Mouse (Mus musculus) megakaryocyte-erythroid progenitor cell, adult 5-6 weeks (primary cell): Measurements from ENCODE around the gene Prkcd. TPM values are rescaled to one million over a fixed set of nuclear protein-coding genes. Genes with fewer than 3 reads are reported as not detected.

Source experiments
- ATAC-seq: replicated peaks from 2 replicates; pipeline ENCODE4 v1.8.0; 2016; ENCODE audit warnings: mild to moderate bottlenecking, inconsistent platforms; ENCODE audit not compliant: severe bottlenecking, poor library complexity, low FRiP score, low TSS enrichment
- total RNA-seq, 2 experiments: library from RNA; stranded (forward) in 1 of 2; stranded (reverse) in 1 of 2; fragments of 200-1000, 215-1000 nt in 1 of 2; fragments of >200 nt in 1 of 2; fragmentation: Nextera tagmentation in 1 of 2; gene quantifications; 2 replicates each; pipeline ENCODE4 v1.2.3; 2014 to 2017

Gene Prkcd
- total RNA-seq (2014; fragmentation: Nextera tagmentation) (33.4 and 47.3 TPM in 2 replicates), total RNA-seq (2017) (20.7 and 32.0 TPM in 2 replicates)

DNA sequence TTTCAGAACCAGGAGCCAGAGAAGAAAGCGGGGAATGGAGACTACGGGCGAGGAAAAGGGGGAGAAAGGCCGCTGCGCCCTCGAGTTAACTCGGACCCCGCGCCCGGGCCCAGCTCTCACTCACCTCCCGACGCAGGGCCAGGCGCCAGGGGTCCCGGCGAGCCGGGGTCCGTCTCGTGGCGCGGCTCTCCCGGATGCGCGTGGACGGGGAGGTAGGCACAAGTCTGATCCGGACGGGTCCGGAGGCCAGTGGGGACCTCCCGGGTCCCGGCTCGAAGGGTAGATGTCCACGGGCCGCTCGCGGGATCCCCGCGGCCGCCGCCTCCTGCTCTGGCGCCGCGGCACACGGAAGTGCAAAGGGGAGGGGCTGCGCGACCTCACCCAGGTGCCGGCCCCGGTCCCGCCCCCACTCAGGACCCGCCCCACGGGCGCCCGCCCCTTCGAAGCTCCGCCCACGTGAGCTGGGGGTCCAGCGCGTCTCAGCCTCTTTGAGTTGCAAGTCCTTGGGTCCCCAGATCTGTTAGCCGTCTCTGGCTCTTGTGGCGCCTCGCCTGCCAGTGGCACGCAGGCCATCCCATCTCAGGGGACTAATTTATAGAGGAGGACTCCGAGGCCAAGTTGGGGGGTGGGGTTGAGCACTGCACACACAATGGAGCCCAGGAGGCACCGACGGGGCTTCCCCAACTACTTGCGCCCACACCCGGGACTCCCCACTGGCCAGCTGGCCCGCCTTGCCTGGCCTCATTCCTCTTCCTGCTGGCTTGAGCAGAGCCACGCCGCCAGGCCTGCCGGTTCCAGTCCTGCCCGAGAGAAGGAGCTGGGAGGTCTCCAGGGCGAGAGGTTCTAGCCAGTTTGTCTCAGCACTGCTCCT is at the start of gene Prkcd:
Gene Prkcd, minus strand, starts transcription at position 355 of the 871 bp plus-strand sequence.
- peak; percentile 39 for ATAC-seq

DNA sequence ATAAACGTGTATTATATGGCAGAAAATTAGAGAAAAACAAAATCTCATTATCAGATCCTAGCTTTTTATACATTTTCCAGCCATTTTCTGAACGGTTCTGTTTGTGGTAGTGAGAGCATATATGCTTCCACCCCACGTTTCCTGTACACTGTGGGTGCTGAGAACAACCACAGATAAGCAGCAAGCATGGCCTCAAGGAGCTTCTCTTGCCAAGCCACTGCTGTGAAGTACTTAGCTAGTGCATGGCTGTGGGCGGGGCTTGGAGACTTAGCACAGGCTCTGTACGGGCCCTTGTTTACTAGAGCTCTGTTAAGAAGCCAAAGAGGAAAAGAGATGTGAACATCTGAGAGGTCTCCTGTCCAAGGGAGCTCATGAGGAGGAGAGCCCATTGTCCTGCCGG is 48.9 kb upstream of the Prkcd start:
- ATAC-seq, result peak; percentile 96

DNA sequence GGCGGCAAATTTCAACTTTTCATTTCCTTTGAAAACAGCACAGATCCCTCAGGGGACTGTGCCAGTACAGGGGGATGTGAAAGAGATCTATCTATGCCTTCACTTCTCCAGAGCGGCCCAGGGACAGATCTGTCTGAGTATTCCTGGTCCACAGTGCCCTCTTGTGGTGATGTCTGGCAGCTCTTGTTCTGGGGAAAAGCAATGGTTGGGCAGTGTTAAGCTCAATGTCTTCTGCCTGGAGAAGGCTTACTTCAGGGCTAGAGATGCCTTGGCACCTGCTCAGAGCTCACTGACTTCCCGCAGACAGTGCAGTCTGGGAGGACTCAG is 45.9 kb upstream of the Prkcd start:
- ATAC-seq, result peak; percentile 77

DNA sequence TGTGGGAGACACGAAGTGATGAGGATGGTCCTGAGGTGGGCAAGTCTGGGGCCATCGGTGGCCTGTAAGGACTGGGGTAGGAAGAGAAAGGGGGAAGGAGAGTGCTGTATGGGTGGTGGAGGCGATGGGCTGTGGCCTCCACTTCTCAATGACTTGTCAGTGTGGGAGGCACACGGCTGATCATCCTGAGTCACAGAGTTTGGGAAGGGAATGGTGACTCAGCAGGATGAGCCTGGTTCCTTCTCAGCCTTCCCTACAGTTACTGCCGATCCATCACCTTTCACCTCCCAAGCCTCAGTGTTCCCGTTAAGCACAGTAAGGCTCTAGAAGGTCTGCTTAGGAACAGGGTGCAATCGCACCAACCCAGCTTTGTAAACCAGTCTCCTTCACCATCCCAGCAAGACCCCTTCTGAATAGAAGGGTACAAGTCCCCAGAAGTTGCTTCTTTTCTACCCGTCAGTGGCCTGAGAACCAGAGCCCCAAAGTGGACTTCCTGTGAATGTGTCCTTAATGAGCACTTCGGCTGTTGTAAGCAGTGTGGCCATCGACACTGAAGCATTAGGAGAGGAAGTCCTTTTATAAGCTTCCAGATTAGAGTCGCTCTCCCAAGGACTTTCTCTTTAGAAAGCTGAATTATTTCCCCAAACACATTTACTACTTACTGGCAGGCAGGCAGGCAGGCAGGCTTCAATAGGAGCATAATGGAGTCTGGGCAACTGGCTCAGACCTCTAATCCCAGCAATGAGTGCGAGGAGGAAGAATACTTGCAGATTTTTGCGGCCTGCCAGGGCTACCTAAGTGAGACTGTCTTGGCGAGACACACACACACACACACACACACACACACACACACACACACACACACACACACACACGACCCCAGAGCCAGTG is 45.3 kb upstream of the Prkcd start:
- ATAC-seq, result no peak

DNA sequence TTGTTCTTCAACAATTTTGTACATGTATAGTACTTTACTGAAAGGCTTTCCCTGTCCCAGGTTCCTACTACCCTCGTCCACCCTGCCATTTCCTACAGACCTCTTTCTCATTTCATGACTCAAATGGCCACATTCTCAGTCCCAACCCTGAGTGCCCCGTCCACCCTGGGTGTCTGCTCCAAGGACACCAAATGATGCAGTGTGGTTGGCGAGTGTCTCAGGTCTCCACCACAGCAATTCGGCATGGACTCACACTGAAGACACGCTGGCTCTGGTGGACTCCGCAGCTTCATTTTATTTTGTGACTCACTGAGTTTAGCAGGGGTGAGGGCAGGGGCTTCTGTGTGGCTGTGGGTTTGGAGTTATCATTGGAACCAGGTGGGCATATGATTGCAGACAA is 44.2 kb upstream of the Prkcd start:
- no peak for ATAC-seq

DNA sequence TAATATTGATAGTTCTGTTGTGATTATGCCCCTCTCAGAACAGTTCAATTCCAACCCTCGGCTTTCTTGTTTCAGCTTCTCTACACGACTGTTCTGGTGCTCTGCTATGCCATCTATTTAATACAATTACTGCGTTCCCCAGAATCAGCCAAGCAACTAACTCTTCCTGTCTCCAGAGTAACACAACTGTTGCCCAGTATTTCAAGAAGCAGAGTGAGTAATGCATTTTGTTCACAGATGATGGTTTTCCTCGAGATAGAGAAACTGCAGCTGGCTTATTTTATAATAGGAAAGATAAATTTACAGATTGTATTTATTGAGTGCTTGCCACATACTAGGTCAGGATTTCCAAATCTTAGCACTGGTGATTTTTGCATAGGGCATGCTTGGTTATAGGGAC is 40.6 kb upstream of the Prkcd start:
- no peak for ATAC-seq

DNA sequence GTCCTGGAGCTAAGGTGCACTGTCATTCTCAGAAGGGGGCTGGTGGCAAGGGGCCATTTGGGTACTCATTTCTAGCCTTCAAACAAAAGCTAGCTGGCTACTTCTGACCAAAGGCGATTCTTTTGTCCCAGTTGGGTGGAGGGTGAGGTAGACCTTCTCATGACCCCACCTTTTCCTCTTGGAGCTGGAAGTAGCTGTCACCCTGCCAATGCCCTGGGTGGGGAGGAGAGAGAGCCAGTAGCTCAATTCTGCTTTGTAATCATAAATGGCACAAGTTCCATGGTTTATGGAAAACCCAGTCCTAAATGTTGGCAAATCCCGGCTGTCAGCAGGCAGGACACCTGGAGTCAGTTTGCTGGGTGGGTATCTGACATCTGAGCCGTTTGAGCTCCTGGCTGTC is 40.1 kb upstream of the Prkcd start:
- no peak for ATAC-seq

DNA sequence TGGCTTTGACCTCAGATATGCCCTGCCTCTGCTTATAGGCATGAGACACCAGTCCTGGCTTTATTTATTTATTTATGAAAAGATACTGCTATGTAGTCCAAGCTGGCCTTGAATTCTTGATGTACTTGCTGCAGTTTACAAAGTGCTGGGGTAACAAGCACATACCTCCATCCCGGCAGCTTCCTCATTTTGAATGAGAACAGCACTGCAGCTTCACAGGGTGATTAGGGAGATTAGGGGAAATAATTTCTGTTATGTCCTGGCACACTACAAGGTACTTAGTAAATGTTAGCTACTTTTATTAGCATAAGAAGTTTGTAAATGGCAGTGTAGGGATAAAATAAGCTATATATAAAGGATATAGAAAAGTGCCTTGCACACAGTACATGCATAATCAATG is 29.5 kb upstream of the Prkcd start:
- ATAC-seq, result no peak

DNA sequence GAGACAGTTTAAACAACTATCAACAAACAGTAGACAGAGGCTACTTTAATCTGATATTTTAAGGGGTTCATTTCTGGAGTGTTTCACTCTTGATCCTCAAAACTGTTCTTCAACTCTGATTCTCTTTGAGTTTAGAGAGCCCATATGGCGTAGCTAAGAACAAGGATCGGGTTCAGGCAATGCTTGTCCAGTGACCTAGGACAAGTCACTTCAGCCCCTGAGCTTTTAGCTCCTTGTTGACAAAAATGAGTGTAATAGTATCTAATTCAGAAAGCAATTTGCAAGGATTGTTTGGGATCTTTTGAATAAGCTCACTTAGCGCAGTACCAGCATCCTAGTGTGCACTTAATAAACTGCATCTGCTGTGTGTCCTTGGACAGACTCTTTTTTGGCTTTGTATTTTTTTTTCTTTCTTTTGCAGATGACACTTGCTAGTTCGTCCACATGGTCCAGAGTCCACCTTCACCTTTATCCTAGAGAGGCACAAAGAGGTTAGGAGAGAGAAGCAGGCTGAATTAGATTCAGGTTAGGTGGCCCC is 28.8 kb upstream of the Prkcd start:
- ATAC-seq, result peak; percentile 13; the same call in 1 of the 2 replicates

DNA sequence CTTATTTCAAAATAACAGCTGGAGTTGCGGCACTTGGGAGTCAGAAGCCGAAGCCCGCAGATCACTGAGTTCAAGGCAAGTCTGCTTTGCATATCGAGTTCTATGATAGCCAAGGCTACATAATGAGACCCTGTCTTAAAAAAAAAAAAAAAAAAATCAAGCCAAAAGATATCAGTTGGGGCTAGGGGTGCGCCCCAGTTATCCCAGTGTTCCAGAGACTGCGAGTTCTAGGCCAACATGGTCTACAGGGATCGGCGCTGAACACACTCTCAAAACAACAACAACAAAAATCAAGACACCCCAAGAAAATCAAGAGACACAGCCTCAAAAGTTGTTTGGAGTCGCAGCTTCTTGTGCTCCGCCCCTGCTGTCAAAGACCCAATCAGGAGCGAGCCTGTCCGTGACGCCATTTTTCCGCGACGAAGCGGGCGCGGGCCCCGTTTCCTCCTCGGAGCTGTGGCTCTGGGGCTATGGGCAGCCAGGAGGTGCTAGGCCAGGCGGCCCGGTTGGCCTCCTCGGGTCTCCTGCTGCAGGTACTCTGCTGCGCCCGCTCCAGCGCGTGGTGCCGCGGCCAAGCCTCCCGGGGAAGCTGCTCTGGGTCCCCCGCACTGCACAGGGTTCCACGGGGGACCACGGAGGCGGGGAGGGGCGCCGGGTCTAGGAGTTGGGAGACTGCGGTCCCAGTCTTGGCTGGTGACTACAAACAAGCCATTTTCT is 28.1 kb upstream of the Prkcd start, which contains the start of gene Rft1:
Gene Rft1, plus strand, starts transcription at position 418 of the 717 bp plus-strand sequence.
- ATAC-seq, result peak; percentile 90

DNA sequence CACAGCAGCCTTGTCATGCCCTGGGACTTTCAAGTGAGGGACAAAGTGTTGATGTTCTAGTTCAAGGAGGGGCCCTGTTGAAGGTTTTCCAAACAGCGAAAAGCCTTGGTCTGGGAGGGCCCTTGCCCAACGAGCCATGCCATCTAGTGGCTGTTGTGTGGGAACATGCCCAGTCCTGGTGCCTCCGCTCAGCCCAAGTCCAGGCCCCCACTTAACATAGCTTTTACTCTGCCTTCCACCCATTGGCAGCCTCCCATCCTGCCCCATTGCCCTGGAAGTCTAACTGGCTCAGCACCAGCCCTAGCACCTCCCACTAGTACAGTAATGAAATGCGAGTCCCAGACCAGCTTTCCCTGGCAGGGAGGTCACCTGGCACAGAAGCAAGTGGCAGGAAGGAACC is 25.0 kb upstream of the Prkcd start:
- peak; percentile 47 for ATAC-seq

DNA sequence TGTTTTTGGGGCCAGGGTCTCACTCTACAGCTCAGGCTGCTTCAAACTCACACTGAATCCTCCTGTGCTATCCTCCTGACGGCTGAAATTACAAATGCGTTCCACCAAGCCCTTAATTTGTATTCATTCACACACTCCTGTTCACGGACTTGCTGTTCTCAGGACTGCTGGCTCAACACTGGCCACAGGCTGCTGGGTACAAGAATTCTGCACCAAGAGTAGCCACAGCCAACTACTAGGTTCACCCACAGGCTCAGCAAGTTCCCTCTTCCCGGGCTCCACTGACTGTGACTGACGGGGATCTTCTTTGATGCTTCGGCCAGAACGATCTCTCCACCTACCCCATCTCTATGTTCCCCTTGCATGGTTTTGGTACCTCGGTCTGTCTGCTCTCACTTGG is 23.7 kb upstream of the Prkcd start:
- no peak for ATAC-seq

DNA sequence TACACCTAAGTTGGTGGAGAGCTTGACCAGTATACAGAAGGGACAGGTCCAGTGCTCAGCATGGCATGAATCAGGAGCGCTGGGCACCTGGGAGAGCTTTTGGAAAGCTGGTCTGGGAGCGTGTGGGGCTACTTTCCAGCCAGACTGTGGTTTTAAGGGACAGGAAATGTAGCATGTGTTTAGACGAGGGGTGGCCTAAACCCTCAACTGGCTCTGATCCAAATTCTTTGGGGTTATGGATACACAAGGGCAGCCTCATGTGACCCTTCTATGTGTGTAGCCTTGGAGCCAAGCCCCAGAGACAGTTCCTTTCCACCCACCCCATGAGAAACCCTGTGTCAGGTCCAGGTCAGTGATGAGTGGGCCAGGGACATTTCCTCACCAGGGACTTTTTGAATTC is 22.5 kb upstream of the Prkcd start:
- no peak for ATAC-seq

DNA sequence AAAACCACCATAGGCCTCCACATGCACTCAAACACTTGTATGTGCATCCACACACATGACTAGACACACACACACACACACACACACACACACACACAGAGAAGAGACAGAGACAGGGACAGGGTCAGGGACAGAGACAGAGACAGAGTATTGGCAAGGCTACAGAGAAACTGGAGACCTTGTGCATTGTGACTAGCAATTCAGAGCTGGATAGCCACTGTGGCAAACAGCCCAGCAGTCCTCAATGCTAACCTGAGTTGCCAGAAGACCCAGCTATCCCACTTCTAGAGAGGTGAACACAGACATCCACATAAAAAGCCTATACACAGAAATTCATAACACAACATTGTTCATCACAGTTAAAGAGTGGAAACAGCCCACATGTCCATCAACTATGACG is 20.5 kb upstream of the Prkcd start:
- no peak for ATAC-seq

DNA sequence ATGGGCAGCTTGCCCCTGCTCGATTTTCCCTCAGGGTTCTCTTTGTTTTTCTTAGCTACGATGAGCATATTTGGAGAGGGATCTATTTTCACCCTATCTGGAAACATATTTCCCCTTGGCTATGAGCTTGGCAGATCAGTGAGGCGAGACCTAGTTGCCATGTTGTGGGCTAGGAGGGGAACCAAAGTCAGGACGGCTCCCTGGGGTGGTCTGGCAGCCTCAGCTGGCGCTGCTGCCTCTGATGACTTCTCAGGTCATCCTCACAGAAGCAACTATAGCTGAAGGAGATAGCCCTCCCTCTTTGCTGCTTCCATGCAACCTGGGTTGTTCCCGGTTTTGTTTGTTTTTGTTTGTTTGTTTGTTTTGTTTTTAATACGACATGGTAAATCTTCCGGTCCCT is 19.1 kb upstream of the Prkcd start:
- no peak for ATAC-seq

DNA sequence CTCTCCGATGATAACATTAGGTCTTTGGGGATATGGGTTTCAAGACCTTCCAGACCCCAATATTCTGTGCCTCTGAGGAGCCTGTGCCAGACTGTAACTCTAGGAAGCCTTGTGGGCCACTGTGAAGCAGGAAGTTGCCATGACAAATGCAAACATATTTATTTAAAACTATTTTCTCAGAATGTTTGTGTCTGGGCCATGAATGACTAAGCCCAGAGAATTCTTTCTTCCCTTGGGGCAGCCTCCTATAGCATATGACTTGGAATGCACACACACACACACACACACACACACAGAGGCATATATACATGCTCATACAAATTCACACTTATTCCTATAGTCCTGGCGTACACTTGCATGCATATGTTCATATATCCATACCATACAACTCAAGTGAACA is 18.0 kb upstream of the Prkcd start:
- no peak for ATAC-seq

DNA sequence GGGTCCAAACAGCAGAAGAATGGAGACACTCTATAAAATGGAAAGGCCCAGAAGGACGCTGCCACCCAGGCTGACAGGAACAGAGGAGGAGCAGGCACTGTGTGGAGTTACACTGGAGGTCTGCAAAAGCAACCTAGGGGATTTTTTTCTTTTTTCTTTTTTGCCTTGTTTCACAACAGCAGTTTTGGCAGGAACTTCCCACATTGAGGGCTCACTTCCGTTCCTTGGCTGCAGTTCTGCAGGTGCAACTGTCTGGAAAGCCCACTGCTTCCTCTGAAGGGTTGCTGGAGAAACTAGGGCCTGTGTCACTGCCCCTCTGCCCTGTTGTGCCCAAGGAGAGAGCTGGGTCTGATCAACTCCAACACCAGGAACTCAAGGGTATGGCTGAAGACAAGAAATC is 15.7 kb upstream of the Prkcd start:
- ATAC-seq, result no peak

DNA sequence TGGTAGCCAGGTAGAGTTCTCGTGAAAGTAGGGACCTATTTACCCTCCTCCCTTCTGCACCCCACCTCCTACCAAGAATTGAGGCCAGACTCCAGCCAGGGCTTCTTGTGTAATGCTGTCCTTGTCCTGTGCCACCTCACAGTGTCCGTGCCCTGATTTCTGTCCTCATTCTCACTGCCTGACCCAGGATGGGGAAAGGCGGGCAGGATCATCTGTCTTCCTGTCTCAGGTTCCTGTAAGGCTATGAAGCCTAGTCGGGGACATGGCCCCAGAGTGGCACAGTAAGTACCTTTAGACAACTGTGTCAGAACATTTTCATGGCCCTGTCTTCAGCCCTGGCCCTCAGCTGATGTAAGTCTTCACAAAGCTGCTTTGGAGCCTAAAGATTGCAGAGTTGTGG is 12.7 kb upstream of the Prkcd start:
- no peak for ATAC-seq

DNA sequence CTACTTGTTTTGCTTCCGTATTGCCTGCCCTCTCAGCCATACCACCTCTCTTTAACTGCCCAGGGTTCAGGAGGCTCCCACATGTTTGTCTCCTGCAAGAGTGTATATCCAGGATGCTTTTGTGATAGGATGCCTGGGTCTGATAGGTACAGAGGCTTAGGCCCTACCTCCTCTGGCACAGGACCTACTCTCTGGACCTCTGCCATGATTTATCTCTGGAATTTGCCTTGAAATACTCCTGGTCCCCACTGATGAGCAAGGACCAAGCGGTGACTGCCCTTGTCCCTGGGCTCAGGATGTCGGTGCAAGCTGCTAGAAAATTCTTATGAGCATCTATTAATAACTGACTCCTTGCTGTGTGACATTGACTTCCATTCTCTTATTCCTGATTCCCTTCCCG is 12.0 kb upstream of the Prkcd start:
- ATAC-seq, result 0 out of 2 replicates have a peak, but pooled peaks have one; percentile 20

DNA sequence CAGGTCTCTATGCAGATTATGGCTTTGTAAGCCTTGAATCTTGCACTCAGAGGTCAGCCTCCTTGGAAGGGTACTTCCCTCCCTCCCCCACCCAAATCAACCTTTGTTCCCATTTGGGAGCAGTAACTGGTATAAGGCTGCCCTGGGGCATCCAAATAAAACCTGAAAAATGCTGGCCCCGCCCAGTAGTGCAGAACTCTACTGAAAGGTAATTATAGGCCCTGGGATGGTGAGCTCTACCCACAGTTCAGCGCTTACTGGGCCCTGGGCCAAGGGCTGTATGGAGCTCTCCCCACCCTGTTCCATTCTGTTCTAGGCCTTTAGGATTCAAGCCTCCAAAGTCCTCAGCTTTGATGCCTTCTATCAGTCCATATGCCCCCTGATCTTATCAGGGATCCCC is 11.1 kb upstream of the Prkcd start:
- no peak for ATAC-seq
